Mouse (Mus musculus): ENCODE results near the gene Cenpx. TPM values are rescaled to one million over a fixed set of nuclear protein-coding genes. Genes with fewer than 3 reads are reported as not detected.
"Not testable (repeated sequence)": the region's sequence is repeated elsewhere in the genome, so short reads cannot be mapped to it uniquely, and the experiment has no call there.

Cenpx gene
- polyA plus RNA-seq, 1 experiment, result 40.2 TPM

DNA sequence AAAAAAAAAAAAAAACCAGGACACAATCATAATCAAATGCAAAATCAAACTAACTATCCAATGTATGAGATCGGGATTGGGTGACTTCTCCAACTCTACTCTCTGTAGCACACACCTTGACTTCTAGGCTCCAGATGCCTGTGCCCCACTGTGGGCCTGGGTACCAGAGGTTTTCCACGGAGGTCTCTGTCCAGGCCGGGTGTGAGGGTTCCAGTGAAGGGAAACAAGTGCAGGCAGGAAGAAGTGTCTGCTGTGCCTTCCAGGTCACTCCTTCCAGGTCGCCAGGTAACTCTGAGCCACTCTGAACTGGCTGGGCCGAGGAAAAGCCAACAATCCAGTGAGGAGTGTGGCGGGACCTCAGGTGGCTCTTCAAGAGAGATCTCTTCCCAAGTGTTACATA is 22.9 kb upstream of the Cenpx start:
- Histone ChIP-seq H3K4me1 (ENCODE audit: control insufficient read depth, insufficient read depth, low read length) (no peaks in the 10 kb centered on the region), H3K27ac (ENCODE audit: insufficient read depth, low read length) (no peak overlapping the region), H3K4me3 (ENCODE audit: insufficient read depth, low read length) (no peak overlapping the region)
- no peak for TF ChIP-seq POLR2A (IDR thresholded peaks at IDR 0.05; ENCODE audit: extremely low read depth, insufficient read depth, low read length)
- TF ChIP-seq CTCF (IDR thresholded peaks at IDR 0.05; ENCODE audit: extremely low read depth, insufficient read depth, low read length), result no peak

GRCm38 (mm10) chr11:120733521-120733920 is 20.0 kb upstream of the Cenpx start:
- no peak for TF ChIP-seq CTCF (IDR thresholded peaks at IDR 0.05; ENCODE audit: extremely low read depth, insufficient read depth, low read length)
- TF ChIP-seq POLR2A (IDR thresholded peaks at IDR 0.05; ENCODE audit: extremely low read depth, insufficient read depth, low read length), result no peak
- Histone ChIP-seq H3K4me3 (ENCODE audit: insufficient read depth, low read length) (no peak overlapping the region), H3K27ac (ENCODE audit: insufficient read depth, low read length) (no peak overlapping the region), H3K4me1 (ENCODE audit: control insufficient read depth, insufficient read depth, low read length) (no peaks in the 10 kb centered on the region)

DNA sequence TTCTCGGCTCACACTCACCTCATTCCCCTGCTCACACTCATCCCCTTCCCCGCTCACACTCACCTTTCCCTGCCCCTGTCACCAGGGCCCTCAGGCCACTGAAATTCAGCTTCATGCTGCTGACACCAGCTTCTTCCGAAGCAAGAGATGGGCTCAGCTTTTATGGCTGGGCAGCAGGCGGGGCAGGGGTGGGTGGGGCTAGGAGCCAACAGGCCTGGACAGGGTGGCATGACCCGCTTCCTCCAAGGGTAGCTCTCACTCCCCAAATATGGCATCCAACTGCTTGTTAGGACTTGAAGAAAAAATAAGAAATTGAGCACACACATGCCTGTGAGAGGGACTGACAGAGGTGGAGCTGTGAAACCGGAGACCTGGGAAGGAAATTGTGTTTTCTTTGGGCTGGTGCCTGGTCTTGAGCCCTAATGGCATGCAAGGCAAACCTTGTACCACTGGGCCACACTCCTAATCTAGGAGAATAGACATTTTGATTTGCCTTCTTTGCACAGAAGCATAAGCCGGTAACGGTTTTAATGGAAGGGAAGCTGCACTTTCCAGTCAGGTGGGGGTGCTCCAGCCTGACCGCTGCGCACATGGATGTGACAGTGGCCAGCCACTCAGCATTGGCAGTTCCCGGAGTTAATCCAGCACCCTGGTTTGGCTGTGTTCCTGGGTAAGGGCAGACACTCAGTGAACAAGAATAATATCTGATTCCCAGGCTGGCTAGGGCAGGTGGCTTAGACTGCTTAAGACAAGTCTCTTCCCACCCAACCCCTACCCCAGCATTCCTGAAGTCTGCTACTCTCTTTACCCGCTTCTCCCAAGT is 18.5 kb upstream of the Cenpx start, which contains the start of gene Cbr2:
Cbr2 (minus strand) TSS at position 257 of the 823 bp plus-strand sequence.
- no peak for TF ChIP-seq POLR2A (IDR thresholded peaks at IDR 0.05; ENCODE audit: extremely low read depth, insufficient read depth, low read length)
- TF ChIP-seq CTCF (IDR thresholded peaks at IDR 0.05; ENCODE audit: extremely low read depth, insufficient read depth, low read length), result no peak
- Histone ChIP-seq H3K4me3 (ENCODE audit: insufficient read depth, low read length) (no peak within 1 kb of the TSS), H3K4me1 (ENCODE audit: control insufficient read depth, insufficient read depth, low read length) (no peaks in the 10 kb centered on the region), H3K27ac (ENCODE audit: insufficient read depth, low read length) (no peak within 1 kb of the TSS)

DNA sequence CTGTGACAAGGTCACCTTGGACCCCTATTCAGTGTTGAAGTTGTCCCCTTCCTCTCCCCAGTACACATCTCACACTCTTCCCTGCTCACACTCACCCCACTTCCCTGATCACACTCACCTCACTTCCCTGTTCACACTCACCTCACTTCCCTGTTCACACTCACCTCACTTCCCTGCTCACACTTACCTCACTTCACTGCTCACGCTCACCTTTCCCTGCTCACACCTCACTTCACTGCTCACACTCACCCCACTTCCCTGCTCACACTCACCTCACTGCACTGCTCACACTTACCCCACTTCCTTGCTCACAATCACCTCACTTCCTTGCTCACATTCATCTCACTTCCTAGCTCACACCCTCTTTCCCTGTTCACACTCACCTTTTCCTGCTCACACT is 17.9 kb upstream of the Cenpx start:
- no peak overlapping the region for H3K27ac ChIP-seq (ENCODE audit: insufficient read depth, low read length)
- no peak overlapping the region for H3K4me3 ChIP-seq (ENCODE audit: insufficient read depth, low read length)
- no peaks in the 10 kb centered on the region for H3K4me1 ChIP-seq (ENCODE audit: control insufficient read depth, insufficient read depth, low read length)
- no peak for TF ChIP-seq CTCF (IDR thresholded peaks at IDR 0.05; ENCODE audit: extremely low read depth, insufficient read depth, low read length)
- TF ChIP-seq POLR2A (IDR thresholded peaks at IDR 0.05; ENCODE audit: extremely low read depth, insufficient read depth, low read length), result no peak

- Histone ChIP-seq H3K4me1 (ENCODE audit: control insufficient read depth, insufficient read depth, low read length) (no peaks in the 10 kb centered on the region), H3K27ac (ENCODE audit: insufficient read depth, low read length) (no peak overlapping the region), H3K4me3 (ENCODE audit: insufficient read depth, low read length) (no peak overlapping the region)
- TF ChIP-seq POLR2A (IDR thresholded peaks at IDR 0.05; ENCODE audit: extremely low read depth, insufficient read depth, low read length) (no peak), CTCF (IDR thresholded peaks at IDR 0.05; ENCODE audit: extremely low read depth, insufficient read depth, low read length) (no peak)
Measured at GRCm38 (mm10) chr11:120730331-120730870, 16.9 kb upstream of the Cenpx start.

- not testable (repeated sequence) for H3K4me3 ChIP-seq (ENCODE audit: insufficient read depth, low read length)
Measured at GRCm38 (mm10) chr11:120729432-120730050, 16.0 kb upstream of the Cenpx start.

DNA sequence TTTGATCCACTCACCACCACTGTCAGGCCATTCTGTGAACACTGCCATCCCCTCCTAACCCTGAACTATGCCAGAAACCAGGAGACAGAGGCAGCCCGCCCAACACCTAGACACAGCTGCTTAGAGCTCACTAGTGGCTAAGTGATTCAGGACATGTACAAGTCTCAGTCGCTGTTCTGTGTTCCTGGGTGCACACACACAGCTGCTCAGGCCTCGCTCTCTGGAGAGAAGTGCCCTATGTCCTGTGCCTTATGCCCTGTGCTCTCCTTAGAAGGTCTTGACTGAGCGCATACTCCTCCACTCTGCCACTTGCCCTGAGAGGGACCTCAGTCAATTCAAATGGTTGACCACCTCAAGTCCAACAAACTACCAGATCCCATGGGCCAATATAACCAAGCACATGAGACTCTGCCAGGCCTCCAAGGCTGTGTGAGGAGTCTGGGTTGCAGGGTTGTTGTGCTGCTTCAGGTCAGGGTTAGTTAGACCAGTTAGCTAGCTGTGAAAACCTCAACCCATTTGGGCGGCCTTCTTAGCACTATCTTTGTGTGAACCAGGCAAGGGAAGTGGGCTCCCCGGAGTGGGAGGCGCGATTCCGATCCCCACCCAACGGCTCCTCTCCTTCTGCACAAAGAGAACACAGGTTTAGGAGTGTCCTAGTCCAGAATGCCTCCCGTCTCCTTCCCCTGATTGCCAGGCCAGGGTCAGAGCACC is 15.1 kb upstream of the Cenpx start:
- Histone ChIP-seq H3K4me3 (ENCODE audit: insufficient read depth, low read length) (no peak overlapping the region), H3K4me1 (ENCODE audit: control insufficient read depth, insufficient read depth, low read length) (no peaks in the 10 kb centered on the region), H3K27ac (ENCODE audit: insufficient read depth, low read length) (no peak overlapping the region)
- no peak for TF ChIP-seq POLR2A (IDR thresholded peaks at IDR 0.05; ENCODE audit: extremely low read depth, insufficient read depth, low read length)
- no peak for TF ChIP-seq CTCF (IDR thresholded peaks at IDR 0.05; ENCODE audit: extremely low read depth, insufficient read depth, low read length)

More at GRCm38 (mm10) chr11:120729432-120730050, 16.0 kb upstream of the Cenpx start:
- H3K27ac ChIP-seq (ENCODE audit: insufficient read depth, low read length); H3K4me1 ChIP-seq (ENCODE audit: control insufficient read depth, insufficient read depth, low read length): not testable (repeated sequence)

DNA sequence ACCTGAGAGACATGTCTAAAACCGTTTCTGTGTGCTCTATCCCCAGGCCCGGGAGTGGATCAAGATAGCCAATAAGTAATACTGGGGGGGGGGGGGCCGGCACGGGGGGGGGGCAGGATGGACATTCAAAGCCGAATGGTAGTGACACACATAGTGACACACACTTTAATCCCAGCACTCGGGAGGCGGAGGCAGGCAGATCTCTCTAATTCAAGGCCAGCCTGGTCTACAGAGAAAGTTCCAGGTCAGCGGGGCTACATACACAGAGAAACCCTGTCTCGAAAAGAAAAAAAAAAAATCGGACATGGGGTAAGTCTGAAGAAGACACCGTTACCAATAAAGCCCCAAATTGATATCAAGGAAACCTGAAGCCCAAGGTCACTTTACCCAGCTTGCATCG is 14.0 kb upstream of the Cenpx start:
- Histone ChIP-seq H3K4me1 (ENCODE audit: control insufficient read depth, insufficient read depth, low read length) (no peaks in the 10 kb centered on the region), H3K4me3 (ENCODE audit: insufficient read depth, low read length) (no peak overlapping the region; the same call in 1 of the 2 replicates), H3K27ac (ENCODE audit: insufficient read depth, low read length) (no peak overlapping the region)
- TF ChIP-seq POLR2A (IDR thresholded peaks at IDR 0.05; ENCODE audit: extremely low read depth, insufficient read depth, low read length) (no peak), CTCF (IDR thresholded peaks at IDR 0.05; ENCODE audit: extremely low read depth, insufficient read depth, low read length) (no peak)

DNA sequence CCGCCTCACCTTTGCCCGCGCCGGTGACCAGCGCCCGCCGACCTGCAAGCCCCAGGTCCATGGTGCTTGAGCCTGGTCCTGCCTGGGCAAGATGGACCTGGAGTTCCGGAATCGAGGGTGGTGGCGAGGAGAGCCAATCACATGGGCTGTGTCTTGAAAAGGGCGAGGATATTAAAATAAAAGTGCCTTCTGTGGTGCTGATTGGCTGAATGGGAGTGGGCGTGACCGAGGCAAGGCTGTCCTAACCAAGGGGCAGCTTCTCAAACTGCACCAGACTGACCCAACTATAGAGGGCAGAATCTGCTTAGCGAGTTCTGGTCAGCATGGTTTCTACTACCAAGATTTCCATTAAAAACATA is 13.6 kb upstream of the Cenpx start, which contains the start of gene Dcxr:
Dcxr (minus strand) TSS at position 113 of the 359 bp plus-strand sequence.
- Histone ChIP-seq H3K4me1 (ENCODE audit: control insufficient read depth, insufficient read depth, low read length) (no peaks in the 10 kb centered on the region), H3K27ac (ENCODE audit: insufficient read depth, low read length) (no peak within 1 kb of the TSS), H3K4me3 (ENCODE audit: insufficient read depth, low read length) (peak within 1 kb of the TSS; percentile 45)
- peak; percentile 42; the same call in 1 of the 2 replicates for TF ChIP-seq POLR2A (IDR thresholded peaks at IDR 0.05; ENCODE audit: extremely low read depth, insufficient read depth, low read length)
- TF ChIP-seq CTCF (IDR thresholded peaks at IDR 0.05; ENCODE audit: extremely low read depth, insufficient read depth, low read length), result peak; percentile 48; the same call in 1 of the 2 replicates

All from cortical plate, adult 2 months (tissue).